Mouse (Mus musculus) retina, embryonic 14.5 days (tissue): ENCODE results near the gene Myt1l.

Source experiments
- DNase-seq: peaks from one replicate; pipeline ENCODE4 v3.0.0-alpha.2; 2015; ENCODE audit warnings: low spot score

Gene Myt1l

DNA sequence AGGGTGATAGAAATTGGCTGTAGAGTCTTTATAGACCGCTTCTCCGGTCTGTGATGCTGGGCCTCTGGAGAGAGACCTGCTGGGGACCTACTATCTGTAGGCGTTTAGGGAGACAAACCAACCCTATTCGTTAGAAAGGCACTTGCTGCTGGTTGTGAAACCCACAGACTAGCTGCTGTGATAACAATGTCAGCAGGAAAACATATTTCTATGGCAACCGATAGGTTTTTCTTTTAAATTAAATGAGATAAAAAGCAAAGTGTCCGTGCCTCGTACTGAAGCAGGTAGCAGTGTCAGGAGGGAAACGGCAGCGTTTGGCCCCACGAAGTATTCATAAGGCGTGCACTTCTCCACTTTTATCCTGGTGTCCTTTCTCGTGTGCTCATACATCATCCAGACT, 127.5 kb downstream of the Myt1l start:
- no peak for DNase-seq

DNA sequence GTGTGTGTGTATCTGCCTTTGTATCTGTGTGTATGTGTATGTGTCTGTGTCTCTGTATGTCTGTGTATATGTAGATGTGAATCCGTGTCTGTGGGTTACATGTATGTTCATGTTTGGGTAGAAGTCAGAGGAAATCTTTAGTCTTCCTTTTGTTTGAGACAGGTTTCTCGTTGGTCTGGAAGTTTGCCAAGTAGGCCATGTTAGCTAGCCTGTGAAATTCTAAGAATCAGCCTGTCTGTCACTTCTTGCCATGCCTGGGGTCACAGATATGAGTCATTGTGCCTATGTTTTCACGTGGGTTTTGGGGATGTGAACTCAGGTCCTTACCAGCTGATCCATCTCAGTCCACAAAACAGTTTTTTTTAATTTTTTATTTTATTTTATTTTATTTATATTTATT, 128.9 kb downstream of the Myt1l start:
- peak; percentile 29 for DNase-seq

DNA sequence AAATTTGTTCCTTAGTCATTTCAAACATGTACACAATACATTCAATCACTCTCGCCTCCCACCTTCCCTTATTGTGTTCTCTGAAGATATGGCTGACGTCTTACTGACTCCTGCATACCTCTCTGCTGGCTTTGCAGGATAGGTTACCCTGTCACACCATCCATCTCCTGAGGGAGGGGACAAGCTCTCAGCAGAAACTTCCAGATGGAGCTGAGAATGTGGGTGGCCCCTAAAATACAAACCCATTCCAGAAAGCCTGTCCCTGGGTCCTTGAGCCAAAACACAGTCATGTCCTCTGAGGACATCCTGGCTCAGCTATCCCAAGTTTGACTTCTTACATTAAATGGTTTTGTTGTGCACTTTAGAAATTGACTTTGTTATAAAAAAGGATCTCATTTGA, 129.7 kb downstream of the Myt1l start:
- no peak for DNase-seq

DNA sequence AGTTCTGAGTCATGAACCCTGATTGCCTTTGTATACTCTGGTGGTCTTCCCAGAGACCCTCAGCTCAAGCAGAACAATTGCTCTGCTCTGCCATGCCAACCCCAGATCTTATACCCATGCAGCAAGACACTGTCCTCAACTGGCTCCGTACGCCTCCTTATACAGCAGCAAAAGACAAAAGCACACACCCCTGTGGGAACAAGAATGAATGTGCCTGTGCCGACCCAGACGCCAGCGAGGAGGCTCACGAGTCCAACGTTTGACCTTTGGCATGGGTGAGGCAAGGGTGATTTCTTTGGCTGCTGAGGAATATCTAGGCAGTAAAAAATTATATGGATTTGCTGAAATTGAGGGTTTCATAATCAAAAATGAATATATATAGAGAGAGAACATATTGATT, 143.8 kb downstream of the Myt1l start:
- no peak for DNase-seq

DNA sequence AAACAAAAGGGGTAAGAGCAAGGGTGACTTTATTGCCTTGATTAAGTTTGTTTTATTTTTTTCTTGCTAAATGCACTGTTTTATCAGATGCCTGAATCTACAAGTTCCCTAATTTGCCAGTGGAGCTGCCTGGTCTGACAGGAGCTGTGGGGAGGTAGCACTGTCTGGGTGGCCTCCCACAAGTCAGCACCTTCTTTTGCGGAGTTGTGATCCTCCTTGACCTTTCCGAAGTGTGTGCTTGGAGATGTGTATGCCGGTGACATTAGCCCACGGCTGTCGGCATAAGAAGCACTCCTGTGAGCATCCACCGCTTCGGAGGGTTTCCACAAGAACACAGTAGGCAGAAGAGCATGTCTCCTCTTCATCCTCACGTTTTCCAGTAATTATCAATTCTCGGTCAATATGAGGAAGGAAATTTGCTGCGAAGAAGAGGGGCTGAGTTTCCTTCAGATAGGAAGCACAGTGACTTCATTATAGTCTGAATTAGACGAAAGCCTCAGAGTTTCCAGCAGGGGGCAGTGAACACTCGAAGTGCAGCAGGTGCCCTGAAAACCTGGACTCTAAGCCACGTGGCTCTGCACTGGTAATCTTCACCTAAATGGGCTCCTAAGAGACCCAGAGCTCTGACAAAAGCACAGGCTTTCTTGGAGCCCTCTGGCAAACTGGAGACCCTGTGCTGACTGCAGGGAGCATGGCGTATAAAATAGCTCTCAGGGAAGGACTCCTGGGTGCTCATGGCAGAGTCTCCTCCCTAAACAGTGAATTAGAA, 147.6 kb downstream of the Myt1l start:
- peak; percentile 82 for DNase-seq

DNA sequence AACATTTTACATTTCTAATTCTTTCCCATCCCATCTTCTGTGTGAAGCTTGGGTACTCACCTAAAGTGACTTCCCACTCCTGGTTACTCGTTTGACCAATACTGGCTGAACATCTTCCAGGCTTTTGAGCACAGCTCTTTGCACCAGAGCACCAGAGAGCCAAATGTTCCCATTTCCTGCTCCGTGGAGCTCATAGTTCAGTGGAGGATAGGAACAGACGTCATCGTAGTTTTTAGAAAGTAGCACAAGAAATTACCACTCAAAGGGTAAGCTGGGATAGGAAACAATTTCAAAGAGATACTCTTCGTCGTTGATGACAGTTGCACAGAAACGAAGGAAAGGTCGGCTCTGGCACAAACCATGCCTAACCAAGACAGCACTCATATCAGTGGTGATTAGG, 154.2 kb downstream of the Myt1l start:
- DNase-seq: no peak

DNA sequence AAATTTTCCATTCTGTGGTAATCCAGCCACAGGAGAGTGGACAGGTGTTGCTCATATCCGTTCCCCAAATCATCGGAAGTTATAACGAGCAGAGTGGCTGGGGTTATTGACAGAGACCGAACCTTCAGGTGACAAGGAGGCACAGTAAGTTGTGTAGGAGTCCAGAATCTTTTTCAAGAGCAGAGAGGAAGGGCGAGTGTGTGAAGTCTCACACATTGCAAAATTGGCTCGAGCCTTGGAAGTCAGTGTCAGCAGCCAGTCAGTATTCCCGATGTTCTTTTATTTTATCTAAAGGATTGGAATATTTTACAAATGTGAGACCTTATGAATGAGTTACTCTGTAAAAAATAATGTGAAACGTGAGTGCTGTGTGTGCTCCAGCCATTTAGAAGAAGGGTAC, 154.8 kb downstream of the Myt1l start:
- DNase-seq: no peak

DNA sequence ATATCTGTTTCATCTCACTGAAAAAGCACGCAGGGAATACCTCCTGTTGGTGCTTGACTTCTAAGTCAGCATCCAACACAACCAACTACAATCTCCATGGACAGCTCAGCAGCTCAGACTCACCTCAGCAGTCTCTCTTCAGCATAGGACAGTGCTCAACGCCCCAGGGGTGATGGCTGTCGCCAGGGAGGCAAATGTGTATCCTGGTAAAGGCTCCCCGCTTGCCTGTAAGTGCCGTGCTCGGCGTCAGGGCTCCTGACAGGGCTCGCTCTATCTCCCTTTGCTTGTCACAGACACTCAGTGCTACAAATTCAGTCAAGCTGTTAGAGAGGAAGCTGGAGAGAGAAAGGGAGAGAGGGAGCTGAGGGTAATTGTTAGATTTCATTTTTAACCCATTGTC, 158.1 kb downstream of the Myt1l start:
- peak; percentile 32 for DNase-seq

DNA sequence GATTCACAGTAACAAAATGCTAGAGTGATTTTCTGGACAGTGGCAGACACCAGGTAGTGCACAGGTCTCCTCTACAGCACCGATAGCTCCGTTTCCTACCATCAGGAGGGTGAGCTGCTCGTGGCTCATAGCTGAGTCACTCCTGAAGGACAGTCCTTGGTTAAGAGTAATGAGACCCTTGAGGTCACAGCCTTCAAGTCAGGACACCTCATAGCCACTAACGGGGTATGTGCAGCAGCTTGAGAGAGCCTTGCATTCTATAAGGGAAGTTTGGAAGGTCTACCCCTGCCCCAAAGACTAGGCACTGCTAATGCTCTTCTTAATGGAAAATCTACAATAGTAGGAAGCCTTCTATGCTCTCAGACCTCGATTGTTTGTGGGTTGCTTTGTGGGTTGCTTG, 163.4 kb downstream of the Myt1l start:
- DNase-seq: no peak

DNA sequence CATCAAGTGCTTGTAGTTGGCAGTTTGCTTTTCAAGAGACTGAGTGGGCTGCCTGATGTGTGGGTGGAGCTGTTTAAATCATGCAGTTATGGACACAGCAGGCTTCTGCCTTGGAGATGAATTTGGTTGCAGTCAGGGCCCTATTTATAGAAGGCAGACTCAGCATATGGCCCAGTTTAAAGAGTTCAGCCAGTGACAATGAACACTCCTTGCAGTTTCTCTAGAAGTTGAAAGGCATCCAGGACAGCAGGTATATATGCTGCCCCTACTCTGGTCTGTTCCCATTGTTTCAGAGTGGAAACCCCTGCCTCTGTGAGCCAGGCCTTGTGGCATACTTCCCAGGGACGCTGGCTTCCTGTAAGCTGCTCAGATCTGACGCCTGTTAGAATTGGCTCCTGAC, 167.0 kb downstream of the Myt1l start:
- no peak for DNase-seq

DNA sequence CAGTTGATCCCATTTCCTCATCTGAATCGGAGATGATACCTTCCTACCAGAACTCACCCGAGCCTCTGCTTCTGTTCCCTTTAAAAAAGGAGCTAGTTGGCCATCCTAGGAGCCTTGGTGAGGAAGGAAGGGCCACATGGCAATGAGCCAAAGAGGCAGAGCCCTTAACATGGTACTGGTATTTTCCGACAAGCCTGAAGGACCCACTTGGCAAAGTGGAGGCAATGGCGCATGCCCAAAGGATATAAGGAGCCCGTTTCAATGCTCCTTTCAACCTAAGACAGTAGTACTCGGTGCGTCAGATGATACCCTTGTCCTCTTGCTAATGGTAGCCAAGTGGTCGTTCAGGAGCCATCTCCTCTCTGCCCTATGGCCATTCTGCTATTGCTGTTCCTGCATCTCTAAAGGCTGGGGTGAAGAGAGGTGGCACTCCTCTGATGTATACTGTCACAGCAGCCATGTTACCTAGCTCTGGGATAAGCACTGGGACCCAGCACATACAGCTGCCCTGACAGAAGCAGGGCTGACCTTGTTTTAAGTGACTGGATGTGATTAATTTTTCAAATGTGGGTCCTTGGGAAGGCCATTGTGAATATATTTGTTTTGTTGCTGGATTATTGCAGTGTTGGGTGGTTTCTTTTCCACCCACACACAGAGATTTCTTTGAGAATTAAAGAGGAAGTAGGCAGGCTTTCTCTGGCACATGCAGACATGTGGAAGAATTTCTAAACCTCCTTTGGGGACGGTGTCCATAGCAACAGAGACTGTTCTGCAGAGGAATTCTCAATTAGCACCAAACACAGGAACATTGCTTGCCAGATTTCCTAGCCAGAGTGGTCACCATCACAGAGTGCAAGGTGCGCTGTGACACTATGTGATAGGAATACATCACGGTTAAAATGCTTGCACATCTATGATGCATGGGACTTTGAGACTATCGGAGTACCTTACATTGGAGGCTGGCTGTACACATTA, 169.6 kb downstream of the Myt1l start:
- peak; percentile 40 for DNase-seq

DNA sequence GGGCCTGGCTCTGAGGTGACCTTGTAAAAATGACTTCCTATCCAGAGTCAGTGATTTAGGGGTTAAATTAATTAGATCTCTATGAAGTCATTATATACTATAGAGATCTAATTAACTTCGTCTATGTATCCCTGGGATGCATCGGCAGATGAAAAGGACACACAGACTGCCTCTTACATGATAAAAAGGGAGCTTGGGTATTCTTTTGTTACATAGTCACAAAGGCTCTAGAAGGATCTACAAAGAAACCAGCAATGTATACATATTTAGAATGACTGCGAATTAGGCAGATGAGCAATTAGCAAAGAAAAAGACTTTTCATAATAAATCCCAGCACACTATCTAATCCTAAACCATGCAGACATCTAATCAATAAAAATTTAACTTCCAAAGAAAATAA, 170.4 kb downstream of the Myt1l start:
- DNase-seq: peak; percentile 21

DNA sequence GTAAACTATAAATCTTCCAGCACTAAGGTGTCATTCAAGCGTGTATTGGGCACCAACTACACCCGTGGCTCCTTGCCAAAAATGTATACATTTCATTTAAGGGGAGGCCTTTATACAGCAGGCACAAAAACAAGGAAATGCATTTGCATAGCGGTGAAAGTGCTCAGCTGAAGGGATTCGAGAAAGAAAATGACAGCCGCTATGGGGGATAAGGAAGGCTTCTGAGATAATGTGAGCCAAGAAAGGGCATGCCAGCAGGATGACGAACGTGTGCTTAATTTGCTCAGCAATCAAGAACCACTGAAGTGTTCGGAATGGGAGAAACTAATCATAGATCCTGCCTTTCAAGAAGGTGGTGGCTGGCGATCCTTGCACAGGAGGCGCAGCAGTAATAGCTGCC, 170.8 kb downstream of the Myt1l start:
- peak; percentile 36 for DNase-seq

DNA sequence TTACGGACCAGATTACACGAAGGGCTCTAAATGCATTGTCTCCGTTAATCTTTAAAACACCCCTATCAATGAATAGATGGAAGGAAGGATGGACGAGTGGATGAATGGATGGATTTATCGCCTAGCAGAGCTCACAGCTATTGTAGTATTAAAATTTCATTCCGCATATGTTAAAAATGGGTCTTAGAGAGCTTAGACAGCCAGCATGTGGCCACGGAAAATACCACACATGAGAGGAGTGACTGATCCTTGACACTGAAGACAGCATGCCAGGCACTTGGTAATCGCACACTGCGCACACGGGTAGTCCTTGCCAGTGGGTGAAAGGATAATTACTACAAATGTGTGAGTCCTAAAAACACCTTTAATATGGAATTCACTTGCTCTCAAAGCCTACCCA, 171.2 kb downstream of the Myt1l start:
- DNase-seq: no peak

DNA sequence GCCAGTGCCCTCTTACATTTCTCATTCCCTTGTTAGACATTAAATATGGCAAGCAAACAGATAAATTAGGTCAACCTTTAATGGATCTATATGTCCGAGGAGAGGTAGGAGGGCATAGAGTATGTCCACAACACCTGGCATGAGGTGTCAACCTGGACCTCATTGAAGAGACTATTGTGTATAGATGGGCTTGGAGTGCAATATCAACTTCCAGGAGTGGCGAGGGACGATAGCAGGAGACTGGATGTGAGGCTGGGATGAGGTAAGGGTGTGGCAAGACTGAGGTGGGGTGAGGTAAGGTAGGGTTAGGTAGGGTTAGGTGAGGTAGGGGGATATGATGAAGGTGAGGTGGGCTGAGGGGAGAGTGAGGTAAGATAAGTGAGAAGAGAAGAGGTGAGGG, 171.8 kb downstream of the Myt1l start:
- DNase-seq: no peak

DNA sequence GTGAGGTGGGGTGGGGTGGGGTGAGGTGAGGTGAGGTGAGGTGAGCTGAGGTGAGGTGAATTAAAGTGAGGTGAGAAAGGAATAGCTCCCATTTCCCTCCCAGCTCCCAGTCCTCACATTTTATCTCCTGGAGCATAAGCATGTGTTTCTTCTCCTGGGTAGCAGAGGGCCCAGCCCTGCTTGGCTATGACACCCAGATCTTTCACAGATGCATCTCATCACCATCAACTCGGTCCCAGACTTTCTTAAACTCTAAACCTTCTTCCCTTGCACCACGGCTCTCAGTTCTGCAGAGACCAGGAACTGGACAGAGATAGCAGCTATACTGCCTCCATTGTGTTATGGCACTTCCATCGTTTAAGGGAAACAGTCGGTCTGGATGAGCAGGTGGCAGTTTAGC, 172.9 kb downstream of the Myt1l start:
- no peak for DNase-seq

DNA sequence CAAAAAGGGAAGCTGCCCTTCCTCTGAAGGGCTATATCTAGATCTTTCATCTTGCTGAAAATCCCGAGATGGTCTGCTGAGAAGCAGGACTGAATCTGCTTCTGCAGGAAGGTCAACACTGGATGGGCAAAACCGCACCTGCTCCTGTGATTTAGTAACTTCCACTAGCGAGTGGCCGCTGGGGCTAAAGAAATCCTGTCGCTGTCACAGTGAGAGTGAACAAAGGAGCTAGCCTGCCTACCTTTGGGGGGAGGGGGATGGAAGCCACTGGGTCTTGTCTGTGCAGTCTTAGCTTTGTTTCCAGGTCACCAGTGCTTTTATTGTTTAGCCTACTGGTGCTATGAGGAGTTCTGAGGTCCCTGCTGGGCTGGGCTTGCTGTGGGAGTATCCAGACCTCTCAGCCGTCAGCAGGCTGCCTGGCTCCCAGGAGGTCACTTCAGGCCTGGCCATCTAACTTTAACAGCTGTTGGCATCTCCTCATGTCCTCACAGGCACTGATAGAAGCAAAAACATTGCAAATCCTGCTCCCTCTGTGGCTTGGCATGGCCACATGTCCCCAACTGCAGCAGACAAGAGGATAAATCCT, 173.6 kb downstream of the Myt1l start:
- DNase-seq: peak; percentile 76

DNA sequence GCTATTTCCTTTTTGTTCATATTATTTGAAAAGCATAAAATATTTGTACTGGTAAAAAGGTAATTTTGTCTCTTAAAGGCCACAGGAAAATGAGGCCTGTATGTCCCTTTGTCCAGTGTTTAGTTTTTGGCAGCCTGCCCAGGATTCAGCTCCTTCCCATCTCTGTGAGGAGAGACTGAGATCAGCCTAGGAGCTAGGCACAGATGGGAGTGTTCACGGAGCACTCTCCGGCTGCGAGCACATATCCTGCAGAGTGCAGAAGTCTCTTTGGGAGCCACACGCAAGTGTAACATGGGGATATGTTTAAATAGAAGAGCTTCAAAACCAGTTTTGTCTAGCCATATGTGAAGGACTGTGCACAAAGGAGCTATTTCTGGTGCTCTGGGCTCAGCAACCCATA, 174.4 kb downstream of the Myt1l start:
- DNase-seq: peak; percentile 45

DNA sequence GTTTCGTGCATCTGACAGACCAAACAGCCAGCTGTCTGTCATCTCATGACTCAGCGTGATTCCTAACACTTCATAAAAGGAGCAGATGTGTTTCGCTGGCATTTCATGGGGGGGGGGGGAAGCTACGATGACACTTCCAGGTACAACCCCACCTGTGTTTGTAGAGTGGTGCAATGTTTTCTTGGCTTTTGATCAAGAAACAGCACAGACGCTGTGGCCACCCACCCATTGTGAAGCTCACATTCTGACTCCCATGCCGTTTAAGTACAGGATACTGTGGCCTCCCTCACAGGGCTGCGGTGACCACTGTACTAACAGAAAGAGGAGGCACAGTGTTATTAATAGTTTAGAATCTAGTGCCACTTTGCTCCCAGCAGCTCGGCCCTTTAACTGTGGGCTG, 175.4 kb downstream of the Myt1l start:
- no peak for DNase-seq

DNA sequence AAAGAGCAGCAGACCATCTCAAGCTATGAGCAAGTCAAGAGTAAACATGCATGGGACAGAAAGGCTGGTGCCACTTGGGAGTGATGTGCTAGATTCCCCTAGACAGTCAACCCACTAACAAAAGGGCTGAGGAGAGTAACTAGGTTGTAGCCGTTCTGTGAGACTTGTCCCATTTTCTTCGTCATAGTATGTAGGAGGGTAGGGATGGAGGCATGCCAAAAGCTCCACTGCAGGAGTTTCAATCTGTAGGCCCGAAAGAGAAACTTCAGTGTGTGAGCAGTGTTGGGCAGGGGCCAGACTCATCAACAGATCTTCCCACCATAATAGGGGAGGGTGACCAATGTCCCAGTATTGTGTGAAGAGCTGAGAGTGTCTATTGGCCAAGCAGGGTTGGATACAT, 178.9 kb downstream of the Myt1l start:
- no peak for DNase-seq

DNA sequence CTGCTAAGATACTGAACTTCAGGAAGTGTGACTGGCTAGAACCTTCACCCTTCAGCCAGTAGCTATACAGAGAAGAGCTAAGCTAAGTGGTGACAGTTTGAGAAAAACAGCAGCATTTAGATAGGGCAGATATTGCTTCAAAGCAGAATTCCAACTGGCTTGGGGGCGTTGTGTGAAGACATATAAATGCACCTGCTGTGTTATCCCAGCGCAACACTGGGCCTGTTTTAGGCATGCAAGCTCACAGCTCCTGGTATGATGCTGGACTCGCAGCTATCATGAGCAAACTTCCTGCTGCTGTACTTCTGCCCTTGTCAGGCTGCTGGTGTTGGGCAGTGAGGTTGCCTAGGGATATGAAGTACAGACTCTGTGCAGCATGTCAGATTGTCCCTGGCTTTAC, 180.0 kb downstream of the Myt1l start:
- no peak for DNase-seq

DNA sequence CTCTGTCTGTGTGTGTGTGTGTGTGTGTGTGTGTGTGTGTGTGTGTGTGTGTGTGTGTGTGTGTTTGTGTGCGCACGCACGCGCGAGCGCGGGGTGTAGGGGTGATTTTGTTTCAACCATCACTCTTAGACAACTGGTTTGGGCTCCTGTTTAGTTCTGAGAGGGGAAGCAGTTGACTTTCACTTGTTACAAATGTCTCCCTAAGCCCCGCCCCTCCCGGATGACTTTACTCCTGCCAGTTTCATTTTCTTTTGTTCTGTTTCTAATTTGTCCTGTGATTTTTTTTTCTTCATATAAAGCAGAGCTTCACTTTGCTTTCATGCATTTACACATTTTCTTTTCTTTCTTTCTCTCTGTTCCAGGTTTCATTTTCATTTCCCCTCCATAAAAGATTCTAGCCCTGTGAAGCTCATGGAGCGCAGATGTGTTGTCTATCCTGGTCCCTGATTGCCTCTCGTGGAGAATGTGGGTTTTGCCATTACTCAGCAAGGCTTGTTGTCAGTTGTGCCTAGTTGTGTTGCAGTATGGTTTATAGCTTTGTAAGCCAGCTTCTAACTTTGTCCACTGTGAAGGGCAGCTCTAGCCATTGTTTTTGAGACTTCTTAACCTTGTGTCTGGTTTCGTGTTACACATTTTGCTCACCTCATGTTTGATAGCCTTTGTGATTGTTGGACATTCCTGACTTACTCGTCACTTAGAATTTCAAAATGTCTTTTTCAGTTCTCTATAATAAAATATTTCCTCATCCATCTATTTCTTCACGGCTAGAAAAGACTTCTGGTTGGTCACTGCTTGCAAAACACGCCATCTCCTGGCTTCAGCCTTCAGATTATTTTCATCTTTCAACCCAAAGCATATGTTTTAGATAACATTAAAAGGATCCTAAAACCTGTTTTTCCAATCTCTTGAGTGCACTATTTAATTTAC, 184.9 kb downstream of the Myt1l start:
- DNase-seq: no peak
